Mouse (Mus musculus) G1E (cell line): ENCODE measurements around the gene Il1a.

Experiments
- CTCF ChIP-seq: IDR thresholded peaks from 2 replicates; pipeline ENCODE4 v1.5.1; 2012; ENCODE audit warnings: low read depth, low read length, inconsistent platforms, mixed read lengths
- GATA1 ChIP-seq: IDR thresholded peaks from 2 replicates; pipeline ENCODE4 v1.6.1; 2012; ENCODE audit warnings: borderline replicate concordance, low read length, inconsistent platforms, mixed read lengths
- GATA2 ChIP-seq: IDR thresholded peaks from 2 replicates; pipeline ENCODE4 v1.6.1; 2012; ENCODE audit warnings: low read depth, low read length, inconsistent platforms, borderline replicate concordance
- POLR2AphosphoS5 ChIP-seq: IDR thresholded peaks from 2 replicates; pipeline ENCODE4 v1.6.1; 2012; ENCODE audit warnings: low read depth, low read length, inconsistent platforms; ENCODE audit not compliant: insufficient replicate concordance
- TAL1 ChIP-seq: conservative IDR thresholded peaks from 2 replicates; pipeline ENCODE4 v1.6.1; 2012; ENCODE audit warnings: low read depth, low read length, inconsistent platforms, mixed read lengths

DNA sequence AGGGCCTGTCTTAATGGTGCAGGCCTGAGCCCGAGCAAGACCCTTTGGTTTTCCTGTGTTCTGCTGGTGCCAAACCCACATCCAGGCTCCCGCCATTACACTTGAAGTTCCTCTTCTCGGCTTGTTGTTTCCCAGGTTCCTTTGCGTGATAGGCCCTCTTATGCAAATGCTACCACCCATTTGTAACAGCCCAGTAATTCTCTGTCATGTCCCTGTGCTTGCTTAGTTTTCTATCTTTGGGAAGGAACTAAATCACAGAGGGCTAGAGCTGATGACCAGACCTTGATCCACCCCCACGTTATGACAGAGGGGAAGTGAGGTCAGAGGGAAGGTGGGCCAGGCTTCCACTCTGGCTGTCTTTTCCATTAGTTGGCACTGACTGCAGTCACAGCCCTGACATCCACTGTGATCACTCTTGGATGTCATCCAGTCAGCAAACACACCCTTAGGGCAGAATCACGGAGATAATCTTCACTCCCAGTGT lies 28.4 kb upstream of the Il1a start:
- TF ChIP-seq CTCF (no peak), GATA1 (no peak), POLR2AphosphoS5 (no peak), GATA2 (no peak), TAL1 (no peak)
